Mouse (Mus musculus) brown adipose tissue, adult 24 weeks (tissue): ENCODE data around the gene Pm20d1. TPM values are rescaled to one million over a fixed set of nuclear protein-coding genes. Genes with fewer than 3 reads are reported as not detected.
"Not testable (repeated sequence)": the region's sequence is repeated elsewhere in the genome, so short reads cannot be mapped to it uniquely, and the experiment has no call there.

Experiments used
- H3K27ac ChIP-seq: fragments of 200-500 bp; replicated peaks from 2 replicates; pipeline ENCODE4 v1.5.1; 2012; ENCODE audit warnings: low read depth, mild to moderate bottlenecking, low read length
- H3K4me1 ChIP-seq: fragments of 200-500 bp; 2 replicates; pipeline ENCODE4 v1.6.1; 2012; ENCODE audit warnings: low read length, mixed read lengths; ENCODE audit not compliant: control insufficient read depth, insufficient read depth, insufficient read length
- H3K4me3 ChIP-seq: fragments of 200-500 bp; 2 replicates; pipeline ENCODE4 v1.5.1; 2012; ENCODE audit warnings: low read depth, mild to moderate bottlenecking, low read length, moderate library complexity; ENCODE audit not compliant: insufficient read depth
- polyA plus RNA-seq: library from polyadenylated mRNA; stranded (reverse); fragments of >200 nt; gene quantifications from 2 replicates; pipeline ENCODE4 v1.2.4, GENCODE M21; 2012; ENCODE audit not compliant: missing spikeins, insufficient read depth, insufficient read length

Gene Pm20d1
- polyA plus RNA-seq, 1 experiment: 26.4 TPM

DNA sequence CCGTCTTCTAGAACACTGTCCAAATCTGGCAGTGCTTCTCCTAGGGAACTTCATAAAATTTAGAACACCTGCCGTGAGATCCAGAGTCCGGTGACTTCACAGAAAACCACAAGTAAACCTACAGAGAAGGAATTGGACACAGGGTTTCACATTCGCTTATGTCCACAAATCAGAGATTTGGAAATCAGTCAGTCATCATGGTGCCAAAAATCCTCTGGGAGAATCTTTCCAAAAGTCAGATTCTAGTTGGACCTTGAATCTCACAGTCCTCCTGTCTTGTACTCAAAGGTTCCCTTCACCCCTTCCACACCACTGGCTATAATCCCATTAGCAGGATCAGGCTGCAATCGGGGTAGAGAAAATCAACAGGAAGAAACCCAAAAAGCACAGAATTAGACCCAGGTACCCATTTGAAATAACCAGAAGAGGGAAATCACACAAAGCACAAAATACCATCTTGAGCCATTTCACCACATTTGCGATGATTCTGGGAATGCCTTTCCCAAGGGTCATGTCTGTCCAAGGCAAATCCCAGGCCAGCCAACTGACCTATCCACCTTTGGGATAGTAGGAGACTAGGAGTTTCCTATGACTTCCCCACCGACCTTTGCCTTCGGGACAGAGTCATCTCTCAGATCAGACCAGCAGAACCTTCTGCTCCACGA, 15.6 kb downstream of the Pm20d1 start:
- Histone ChIP-seq H3K4me3 (no peak overlapping the region), H3K27ac (no peak overlapping the region)

GRCm38 (mm10) chr1:131813731-131814130, 16.6 kb downstream of the Pm20d1 start:
- no peak overlapping the region for H3K4me3 ChIP-seq
- no peaks in the 10 kb centered on the region for H3K4me1 ChIP-seq
- no peak overlapping the region for H3K27ac ChIP-seq

More for the DNA sequence above, 15.6 kb downstream of the Pm20d1 start:
- no peaks in the 10 kb centered on the region for H3K4me1 ChIP-seq

- Histone ChIP-seq H3K4me3 (no peak overlapping the region), H3K27ac (no peak overlapping the region), H3K4me1 (no peaks in the 10 kb centered on the region)
Measured at GRCm38 (mm10) chr1:131814191-131814590, 17.0 kb downstream of the Pm20d1 start.

GRCm38 (mm10) chr1:131816886-131817285, 19.7 kb downstream of the Pm20d1 start:
- Histone ChIP-seq H3K4me1 (no peaks in the 10 kb centered on the region), H3K4me3 (no peak overlapping the region), H3K27ac (no peak overlapping the region)

DNA sequence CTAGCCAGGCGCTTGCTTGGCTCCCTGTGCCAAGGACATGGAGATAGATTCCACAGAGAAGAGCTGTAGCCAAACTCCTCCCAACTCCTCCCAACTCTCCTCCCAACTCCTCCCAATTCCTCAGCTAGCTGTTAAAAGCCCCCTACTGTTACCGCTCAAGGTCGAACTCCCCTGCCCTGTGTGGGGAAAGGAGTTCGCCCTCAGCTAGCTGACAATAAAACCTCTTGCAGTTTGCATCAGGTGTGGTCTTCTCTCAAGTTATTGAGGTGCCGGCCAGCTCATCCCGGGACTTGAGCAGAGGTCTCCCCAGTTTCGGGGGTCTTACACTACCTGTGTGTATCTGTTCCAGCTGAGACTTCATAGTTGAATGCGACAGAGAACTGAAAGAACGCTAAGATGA, 23.2 kb downstream of the Pm20d1 start:
- H3K4me1 ChIP-seq, H3K27ac ChIP-seq, H3K4me3 ChIP-seq: not testable (repeated sequence)

- Histone ChIP-seq H3K4me3 (no peak overlapping the region), H3K4me1 (no peaks in the 10 kb centered on the region), H3K27ac (no peak overlapping the region)
Measured at GRCm38 (mm10) chr1:131820887-131821328, 23.7 kb downstream of the Pm20d1 start.

- no peak overlapping the region for H3K4me3 ChIP-seq
- no peak overlapping the region for H3K27ac ChIP-seq
- no peaks in the 10 kb centered on the region for H3K4me1 ChIP-seq
Measured at GRCm38 (mm10) chr1:131822292-131822691, 25.1 kb downstream of the Pm20d1 start.

DNA sequence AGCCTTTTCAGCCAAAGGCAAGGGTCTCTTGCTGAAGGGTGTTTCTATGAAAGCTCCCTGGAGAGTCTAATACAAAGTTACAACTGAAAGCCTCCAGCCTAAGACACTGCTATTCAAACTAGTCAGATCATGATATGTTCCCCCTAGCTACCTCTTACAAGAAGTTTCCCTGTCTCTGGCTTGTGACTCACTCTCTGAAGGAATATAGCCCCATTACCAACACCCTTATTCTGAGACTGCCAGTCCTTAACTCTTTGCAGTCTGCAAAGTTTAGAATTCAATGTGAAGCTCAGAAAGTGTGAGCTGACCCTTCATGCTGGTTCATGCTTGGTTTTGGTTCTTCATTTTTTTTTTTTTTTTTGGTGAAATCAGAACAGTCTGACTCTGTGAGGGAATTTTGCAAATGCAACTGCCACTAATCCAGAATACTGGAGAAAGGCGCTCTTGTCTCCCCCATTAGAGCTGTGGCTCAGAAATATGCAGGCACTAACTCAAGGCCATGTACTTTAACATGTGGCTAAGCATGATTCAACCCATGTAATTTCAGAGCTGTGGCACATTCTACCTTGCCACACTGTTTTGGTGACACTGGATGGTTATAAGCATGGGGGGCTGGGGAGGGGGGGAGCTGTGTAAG, 25.8 kb downstream of the Pm20d1 start:
- Histone ChIP-seq H3K4me3 (no peak overlapping the region), H3K4me1 (no peaks in the 10 kb centered on the region), H3K27ac (no peak overlapping the region)

DNA sequence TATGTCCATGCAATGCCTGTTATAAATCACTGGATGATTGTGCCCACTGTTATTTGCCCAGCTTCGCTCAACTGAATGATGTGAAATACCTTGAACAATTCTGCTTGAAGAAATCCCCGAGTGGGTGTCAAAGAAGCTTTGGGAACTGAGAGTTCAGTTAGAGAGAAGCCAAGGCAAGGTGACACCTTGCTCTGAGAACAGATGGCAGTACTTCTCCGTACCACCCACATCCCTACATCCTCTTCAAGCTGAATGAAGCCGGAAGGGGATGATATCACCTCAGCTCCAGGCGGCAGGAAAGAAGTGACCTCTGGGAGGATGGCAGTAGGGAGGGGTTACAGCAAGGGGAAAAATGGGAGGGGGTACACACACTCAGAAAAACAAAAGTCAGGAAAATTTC, 26.4 kb downstream of the Pm20d1 start:
- Histone ChIP-seq H3K4me3 (no peak overlapping the region), H3K4me1 (no peaks in the 10 kb centered on the region), H3K27ac (no peak overlapping the region)

DNA sequence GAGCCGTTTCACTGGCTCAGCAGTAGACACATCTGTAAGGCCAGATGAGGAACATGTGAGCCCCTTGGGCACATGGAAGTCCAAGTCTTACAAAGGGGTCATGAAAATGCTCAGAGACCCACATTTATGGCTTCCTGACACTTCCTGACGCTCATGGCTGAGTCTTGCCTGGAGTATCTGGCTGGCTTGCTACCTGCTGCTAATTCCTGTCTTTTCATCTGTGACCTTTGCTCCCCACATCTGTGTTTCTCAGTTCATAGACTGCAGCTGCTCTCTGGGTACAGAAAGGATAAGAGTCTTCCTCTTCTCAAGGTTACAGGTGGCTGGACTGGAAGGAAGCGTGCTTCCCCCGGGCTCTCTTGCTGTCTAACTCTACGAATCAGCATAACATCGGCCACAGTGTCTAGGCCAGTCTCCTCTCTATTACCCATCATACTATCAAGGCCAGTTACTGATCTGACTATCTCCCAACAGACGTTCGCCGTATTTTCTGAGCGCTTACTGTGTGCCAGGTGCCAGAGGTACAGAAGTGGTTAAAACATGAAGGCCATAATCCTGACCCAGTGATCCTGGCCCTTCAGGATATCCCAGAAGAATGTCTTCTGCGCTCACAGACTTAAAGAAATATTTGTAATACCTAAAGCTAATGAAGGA, 27.5 kb downstream of the Pm20d1 start:
- Histone ChIP-seq H3K27ac (no peak overlapping the region), H3K4me1 (peaks cover 3% of the 10 kb centered on the region), H3K4me3 (no peak overlapping the region)

- Histone ChIP-seq H3K4me1 (peaks cover 6% of the 10 kb centered on the region), H3K27ac (peak within 1 kb of the TSS; percentile 78), H3K4me3 (peak within 1 kb of the TSS; percentile 87)
Measured at GRCm38 (mm10) chr1:131827207-131827786, 30.1 kb downstream of the Pm20d1 start, which contains the start of gene Slc41a1. Gene Slc41a1 (plus strand): TSS chr1:131827493.

DNA sequence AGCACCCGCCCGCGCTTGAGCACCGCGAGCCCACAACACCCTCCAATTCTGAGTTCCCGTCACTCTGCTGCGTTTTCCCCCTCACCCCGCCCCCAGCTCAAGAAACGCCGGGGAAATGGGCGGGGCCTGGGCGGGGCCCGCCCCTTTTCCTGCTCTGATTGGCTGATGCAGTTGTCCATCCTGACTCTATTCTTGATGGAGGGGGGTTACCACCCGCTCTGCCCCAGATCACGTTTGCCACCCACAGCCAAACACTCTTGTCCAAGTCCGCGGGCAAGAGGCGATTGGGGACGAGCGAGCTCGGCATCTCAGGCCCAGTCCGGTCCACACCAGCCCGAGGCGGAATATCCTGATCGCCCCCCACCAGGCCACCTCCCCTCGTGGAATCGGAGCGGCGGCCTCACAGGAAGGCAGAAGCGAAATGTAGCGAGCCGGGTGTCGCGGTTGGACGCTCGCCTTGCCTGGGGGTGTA, 30.6 kb downstream of the Pm20d1 start:
- Histone ChIP-seq H3K27ac (peak overlapping the region; percentile 78), H3K4me1 (peaks cover 6% of the 10 kb centered on the region), H3K4me3 (peak overlapping the region; percentile 87)

DNA sequence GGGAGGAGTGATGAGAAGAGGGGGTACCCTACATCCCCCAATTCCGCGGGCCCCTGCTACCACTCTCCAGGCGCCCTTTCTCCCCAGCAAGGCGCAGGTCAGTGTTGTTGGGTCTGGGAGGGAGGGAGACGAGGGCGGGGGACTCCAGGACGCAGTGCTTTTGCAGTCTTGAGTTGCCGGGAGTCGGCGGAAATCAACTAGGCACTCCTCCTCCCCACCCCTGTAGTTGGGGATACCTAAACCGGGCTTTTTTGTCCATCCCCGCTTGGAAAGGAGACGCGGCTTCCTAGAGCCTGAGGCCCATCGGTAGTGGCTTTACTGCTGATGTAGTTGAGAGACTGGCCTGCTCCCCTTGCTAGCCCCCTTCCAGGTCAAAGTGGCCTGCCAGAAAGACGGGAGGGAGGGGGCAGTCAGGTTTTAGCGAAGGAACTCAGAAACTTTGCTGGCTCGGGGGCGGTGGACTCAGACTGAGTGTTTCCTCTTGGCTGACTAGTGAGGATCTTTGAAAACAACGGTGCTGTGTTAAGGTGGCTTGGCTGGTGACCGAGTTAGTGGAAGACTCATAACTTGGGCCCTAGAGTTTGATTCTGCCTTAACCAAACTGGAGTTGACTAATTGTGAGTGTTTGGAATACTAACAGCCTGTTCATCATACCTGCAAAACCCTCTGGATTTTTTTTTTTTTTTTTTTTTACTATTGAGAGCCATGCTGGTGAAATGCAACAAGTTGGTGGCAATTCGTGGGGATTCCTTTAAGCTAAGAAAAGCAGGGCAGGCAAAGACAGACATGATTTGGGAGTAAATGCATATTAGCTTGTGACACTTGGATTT, 31.3 kb downstream of the Pm20d1 start:
- Histone ChIP-seq H3K27ac (peak overlapping the region; percentile 78), H3K4me1 (peaks cover 6% of the 10 kb centered on the region), H3K4me3 (peak overlapping the region; percentile 87)

DNA sequence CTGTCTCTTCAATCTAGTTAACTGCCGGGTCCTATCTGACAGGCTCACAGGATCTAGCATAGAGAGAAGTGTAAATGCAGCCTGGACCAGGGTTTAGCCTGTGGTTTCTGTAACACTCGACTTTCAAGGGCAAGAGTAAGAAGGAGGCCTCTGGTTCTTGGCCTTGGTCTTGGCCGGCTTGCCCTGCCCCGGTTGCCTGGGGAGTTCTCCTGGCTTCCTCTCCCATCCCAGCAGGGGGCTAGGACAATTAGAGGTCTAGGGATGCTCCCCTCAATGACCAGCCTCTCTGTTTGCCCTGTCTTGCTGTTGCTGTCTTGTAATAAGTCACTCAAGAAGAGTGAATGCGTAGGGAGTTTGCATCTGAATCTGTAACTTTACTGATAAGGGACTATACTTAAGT, 32.1 kb downstream of the Pm20d1 start:
- Histone ChIP-seq H3K4me1 (peaks cover 6% of the 10 kb centered on the region), H3K27ac (no peak overlapping the region), H3K4me3 (peak overlapping the region; percentile 87)
